Mouse (Mus musculus) G1E (cell line): ENCODE results near the gene Olfr1392.

Experiments used
- CTCF ChIP-seq: IDR thresholded peaks from 2 replicates; pipeline ENCODE4 v1.5.1; 2012; ENCODE audit warnings: low read depth, low read length, inconsistent platforms, mixed read lengths
- TAL1 ChIP-seq: conservative IDR thresholded peaks from 2 replicates; pipeline ENCODE4 v1.6.1; 2012; ENCODE audit warnings: low read depth, low read length, inconsistent platforms, mixed read lengths

DNA sequence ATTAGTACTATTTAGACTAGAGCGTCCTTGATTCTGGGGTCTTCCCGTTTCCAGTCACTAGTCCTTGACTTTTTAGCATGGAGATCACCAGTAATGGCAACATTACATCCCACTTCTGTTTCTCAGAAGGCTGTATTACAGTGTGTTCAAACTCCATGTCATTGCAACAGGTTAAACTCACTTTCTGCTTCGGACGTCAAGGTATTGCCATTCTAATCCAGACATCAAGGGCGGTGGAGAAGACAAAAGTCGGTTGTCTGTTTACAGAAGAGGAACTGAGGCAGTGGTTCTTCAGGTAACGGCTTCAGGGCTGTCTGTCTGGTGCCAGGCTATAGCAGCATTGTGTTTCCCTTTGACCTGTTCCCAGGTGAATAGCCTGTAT lies 33.7 kb upstream of the Olfr1392 start:
- TF ChIP-seq CTCF (no peak), TAL1 (no peak)
